Mouse (Mus musculus): ENCODE measurements around the gene Ube2e1.

The Ube2e1 gene

DNA sequence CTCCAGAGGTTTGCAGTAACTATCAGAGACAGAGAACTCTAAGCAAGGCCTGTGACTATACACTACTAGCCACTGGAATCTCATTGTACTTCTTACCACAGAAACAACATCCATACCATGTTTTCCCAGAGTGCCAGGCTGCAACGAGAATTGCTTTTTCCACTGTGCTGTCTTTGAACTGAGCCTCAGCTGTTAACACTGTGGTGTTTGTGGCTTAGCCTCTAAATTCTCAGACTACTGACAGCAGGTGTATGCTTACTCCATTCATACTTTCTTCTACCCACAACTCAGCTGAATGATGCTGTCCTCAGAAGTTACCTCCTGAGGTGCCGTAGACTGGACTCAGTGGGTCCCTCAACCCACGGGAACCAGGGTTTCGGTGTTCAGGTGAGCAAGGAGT, 89.9 kb downstream of the Ube2e1 start:
- 88% methylated on average over 4 of the region's 4 CpGs for WGBS

DNA sequence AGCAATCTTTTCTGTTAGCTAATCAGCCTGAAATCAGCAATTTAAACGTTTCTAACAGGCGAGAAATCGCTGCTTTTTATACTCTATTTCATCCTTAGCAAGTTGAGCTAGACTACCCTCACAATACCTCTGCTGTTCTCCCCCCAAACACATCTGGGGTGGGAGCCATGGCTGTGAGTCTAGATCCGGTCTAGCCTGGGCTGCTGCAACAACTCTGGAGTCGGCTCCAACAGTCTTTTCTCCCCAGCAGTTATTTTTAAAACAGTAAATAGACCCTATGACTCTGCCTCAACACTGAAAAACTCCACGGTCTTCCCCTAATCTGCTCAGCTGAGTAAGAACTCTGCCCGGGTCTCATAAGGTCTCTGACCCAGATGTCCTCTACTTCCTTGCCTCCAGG, 91.5 kb downstream of the Ube2e1 start:
- 55% methylated on average over 7 of the region's 7 CpGs for WGBS

DNA sequence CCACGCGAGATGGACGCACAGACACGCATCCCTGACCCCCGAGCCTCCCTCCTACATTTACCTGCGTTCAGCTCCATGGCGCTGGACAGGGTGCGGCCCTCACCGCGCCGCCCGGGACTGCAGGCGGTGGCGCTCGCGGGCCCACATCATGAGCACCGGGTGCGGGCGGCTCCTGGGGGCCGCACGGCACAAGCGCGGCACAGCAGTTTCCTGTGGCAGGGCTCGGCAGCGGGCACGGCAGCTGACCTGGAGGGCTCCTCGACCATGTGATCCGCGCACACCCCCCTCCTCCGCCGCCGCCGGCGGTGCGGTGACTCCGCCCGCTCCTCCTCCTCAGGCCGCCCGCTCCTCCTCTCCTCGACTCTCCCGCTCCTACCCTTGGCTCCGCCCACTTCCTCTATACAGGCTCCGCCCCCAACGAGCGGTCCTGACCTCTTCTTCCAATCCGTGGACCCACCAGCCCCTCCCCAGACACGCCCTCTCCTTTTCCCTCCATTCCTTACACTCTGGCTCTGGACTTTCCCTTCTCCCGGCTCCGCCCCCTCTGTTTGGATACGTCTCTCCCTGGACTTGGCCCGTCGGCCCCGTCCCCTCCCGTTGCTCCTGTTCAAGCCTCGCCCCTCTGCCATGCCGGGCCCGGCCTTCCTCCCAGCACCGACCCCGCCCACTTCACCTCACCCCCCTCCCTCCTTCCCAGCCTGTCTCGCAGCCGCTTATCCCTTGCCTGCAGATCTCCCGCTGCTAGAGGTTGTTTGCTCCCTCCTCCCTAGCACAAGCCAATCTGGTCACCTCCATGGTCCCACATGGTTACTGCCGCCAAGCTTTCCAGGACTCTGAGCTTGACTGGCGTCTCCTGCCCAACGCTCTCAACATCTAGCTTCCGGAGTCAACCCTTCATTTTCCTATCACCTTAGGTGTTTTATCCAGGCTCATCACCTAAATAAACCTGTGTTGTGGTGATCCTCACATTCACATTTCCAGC, 92.6 kb downstream of the Ube2e1 start, which contains the start of gene Nr1d2:
TSS of gene Nr1d2 (minus strand) at position 378 of the 982 bp plus-strand sequence.
- 1% methylated on average over 64 of the region's 66 CpGs for WGBS

DNA sequence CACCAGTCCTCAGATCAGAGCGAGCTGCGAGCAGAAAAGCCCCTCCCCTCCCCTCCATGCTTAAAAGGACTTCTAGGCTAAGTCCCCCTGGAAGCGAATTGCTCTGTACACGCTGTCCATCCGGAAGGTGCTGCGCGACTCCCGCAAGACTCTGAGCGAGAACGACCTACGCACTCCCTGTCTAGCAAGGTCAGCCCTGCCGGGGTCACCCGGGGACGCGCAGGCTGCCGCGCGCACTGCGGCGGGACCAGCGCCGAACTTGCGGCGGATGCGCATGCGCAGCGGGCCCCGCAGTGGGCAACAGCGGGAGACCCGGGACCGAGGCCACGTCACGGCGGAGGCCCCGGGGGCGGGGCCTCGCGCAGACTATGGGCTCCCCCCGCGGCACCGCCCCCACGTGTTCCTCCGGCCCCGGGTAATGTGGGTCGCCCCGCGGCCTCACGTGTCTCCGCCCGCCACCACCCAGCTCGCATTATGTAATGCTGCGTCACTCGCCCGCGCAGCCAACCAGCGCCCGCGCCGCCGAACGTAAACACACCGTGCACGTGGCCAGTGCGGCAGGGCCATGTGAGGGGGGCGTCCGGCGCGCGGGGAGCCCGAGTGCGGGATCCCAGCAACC, 93.4 kb downstream of the Ube2e1 start:
- under 1% methylated on average over 64 of the region's 71 CpGs for WGBS

DNA sequence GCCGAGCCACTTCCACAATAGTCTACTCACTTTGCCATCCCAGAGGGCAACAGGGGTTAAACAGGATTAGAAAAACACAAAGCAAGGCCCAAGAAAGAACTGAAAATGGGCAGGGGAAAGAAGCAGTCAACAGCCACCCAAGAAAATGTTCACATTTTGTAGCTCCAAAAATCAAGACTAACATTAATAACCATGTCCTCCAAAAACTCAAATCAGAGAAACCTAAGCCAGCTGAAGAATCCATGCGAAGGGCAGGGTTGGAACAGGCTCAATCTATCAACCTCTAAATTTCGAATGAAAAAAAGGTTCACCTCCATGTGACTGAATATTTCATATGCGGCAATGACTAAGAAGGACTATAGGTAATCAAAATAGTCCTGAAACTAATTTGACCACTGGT, 94.3 kb downstream of the Ube2e1 start:
- 36% methylated on average over 4 of the region's 4 CpGs for WGBS

DNA sequence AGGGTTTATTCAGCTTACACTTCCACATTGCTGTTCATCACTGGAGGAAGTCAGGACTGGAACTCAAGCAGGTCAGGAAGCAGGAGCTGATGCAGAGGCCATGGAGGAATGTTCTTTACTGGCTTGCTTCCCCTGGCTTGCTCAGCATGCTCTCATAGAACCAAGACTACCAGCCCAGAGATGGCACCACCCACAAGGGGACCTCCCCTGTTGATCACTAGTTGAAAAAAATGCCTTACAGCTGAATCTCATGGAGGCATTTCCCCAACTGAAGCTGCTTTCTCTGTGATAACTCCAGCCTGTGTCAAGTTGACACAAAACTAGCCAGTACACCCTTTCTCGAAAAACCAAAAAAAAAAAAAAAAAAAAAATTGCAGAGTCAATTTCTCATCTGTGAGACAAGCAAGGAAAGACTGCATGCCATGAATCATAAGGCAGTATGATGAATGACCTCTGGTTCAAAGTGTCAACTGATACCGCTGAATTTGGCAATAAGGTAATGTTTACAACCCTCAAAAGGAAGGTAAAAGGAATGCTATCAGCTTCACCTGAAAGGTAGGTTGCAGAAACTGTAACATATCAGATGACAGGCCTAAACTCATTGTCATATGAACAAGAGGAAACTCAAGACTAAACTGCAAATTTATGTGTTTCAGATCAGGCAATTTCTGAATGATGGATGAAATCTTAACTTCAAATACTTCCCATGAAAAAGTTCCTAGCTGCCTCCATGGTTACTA, 95.0 kb downstream of the Ube2e1 start:
- WGBS: 73% methylated on average over 2 of the region's 2 CpGs

DNA sequence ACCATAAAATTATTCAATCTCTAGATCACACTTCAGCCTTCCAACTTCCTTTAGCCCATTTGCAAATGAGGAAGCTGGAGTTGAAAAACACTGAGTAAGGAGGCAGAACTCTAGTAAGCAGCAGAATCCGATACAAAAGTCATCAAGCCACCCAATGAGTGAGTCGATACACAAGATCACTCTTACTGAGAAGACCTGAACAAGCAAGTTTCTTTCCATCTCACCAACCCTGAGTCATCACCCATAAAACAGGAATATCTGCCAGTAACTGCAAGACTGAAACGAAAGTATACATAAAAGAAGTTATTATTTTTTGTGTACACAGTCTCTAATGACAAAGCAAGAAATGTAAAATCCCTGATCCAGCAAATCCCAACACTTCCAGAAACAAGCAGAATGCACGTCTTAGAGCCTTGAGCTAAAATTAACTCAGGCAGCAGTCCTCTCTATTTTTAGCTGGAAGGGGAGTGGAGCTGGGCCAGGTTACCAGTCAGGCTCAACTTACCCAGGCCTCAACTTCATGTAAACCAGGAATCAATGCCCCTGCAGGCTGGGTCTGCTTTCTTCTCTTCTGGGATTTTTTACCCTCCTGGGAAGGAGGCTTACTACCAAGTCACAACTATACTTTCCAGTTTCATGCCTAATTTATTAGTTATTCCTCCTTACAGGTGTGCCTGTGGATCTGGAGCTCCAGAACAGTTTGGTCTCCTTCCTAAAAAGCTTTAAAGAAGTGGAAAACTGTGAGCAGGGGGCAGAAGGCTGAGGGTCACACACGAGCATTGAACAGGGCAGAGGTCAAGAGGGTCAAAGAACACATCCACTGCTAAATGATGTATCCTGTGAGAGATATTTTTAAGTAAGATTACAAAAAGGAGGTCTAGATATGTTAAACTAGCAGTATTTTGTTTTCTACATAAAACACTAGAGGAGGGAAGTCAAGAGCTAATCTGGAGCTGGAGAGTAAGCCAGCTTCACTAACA, 97.4 kb downstream of the Ube2e1 start:
- WGBS: 28% methylated on average over 5 of the region's 5 CpGs

DNA sequence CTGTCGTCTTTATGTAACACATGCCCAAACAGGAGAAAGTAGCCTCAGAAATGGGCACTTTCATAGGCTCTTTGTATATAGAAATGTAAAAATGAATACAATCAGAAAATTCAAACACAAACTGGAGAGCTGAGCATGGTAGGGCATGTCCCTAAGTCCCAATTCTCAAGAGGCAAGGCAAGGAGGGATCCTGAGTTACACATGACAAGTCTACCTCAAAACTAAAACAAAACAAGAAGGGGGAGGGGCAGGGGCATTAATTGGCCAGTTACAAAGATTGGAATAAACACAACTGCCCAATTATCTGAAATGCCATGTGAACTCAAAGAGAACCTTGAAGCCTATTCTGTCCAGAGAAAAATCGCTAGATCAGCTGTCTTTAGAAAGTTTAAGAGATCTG, 98.6 kb downstream of the Ube2e1 start:
- 71% methylated on average over 2 of the region's 2 CpGs for WGBS
